Mouse (Mus musculus): ENCODE measurements around the gene Fam78a.

DNA sequence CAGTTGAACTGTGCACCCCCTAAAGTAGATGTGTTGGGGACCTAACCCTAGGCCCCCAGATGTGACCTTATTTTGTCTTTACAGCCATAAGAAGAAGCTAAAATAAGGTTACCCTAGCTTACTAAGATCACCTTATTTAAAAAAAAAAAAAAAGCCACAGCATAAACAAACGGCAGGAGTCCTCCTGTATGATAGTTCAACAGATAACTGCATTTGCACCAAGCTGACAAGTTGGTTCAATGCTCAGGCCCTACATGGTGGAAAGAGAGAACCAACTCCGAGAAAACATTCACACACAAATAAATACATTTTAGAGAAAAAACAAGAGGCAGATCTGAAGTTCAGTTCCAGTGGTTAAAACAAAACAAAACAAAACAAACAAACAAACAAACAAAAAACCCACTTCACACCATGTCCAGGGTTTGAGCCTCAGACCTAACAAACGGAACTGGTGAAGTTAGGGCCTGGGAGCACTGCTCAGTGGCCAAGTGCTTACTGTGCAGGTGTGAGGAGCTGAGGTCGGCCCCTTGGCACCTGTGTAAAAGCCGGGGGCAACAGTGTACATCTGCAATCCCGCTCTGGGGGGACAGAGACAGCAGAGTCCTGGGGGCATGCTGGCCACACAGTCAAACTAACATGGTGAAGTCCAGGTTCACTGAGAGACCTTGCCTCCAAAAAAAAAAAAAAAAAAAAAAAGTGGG lies 47.4 kb upstream of the Fam78a start:
- TF ChIP-seq USF1 (IDR thresholded peaks at IDR 0.05; ENCODE audit: low read depth), result no peak
- no peak for TF ChIP-seq CTCF (IDR thresholded peaks at IDR 0.05; ENCODE audit: control insufficient read depth, insufficient read depth, insufficient read length)
- TF ChIP-seq FOSL1 (IDR thresholded peaks at IDR 0.05; ENCODE audit: insufficient read depth, low read length, poor library complexity, severe bottlenecking), result no peak
- no peak for TF ChIP-seq MYOD1 (IDR thresholded peaks at IDR 0.05; ENCODE audit: control insufficient read depth, insufficient read length, low read depth)
- no peak for TF ChIP-seq MAX (IDR thresholded peaks at IDR 0.05)
- no peak for TF ChIP-seq MYOG (IDR thresholded peaks at IDR 0.05; ENCODE audit: control insufficient read depth, extremely low read depth, insufficient read length)
- no peak for TF ChIP-seq CEBPB (IDR thresholded peaks at IDR 0.05; ENCODE audit: low read depth)

All from C2C12 (cell line).